Mouse (Mus musculus) brain, embryonic 14.5 days (tissue): ENCODE results near the gene Mtus2.

Experiments used
- CTCF ChIP-seq: fragments of 200-500 bp; IDR thresholded peaks from 2 replicates; pipeline ENCODE4 v1.5.1; 2012; ENCODE audit warnings: inconsistent platforms, mild to moderate bottlenecking, moderate library complexity, borderline replicate concordance; ENCODE audit not compliant: insufficient read depth, insufficient read length; ENCODE audit errors: extremely low read depth
- POLR2A ChIP-seq: fragments of 200-500 bp; IDR thresholded peaks from 2 replicates; pipeline ENCODE4 v1.6.1; 2012; ENCODE audit warnings: mild to moderate bottlenecking, inconsistent platforms, borderline replicate concordance; ENCODE audit not compliant: poor library complexity, insufficient read depth, insufficient read length, severe bottlenecking; ENCODE audit errors: extremely low read depth

GRCm38 (mm10) chr5:148361759-148362010, 404.6 kb downstream of the Mtus2 start:
- TF ChIP-seq CTCF (no peak), POLR2A (no peak)
